12 mouse cellular contexts compared by ENCODE assay signal in genomic region chr17:84370385-84370784, GRCm38 (mm10).
DNase-seq lines count a peak whose midpoint lies in the region; ATAC-seq and TF ChIP-seq lines count a peak whose summit lies in the region.
"Had no signal": no experiment of that assay in that cellular context is flagged by ENCODE, and none has a peak within 500 bp of the region (broad histone marks: within the 10 kb centered on the region; RNA-seq: fewer than 3 reads in every experiment).

No protein-coding gene starts in this region.

- peaks cover 16 to 33% of the 10 kb centered on the region in 2 experiments for H3K4me1 ChIP-seq in heart, embryonic 14.5 days (ENCODE audit: control insufficient read depth in 2 of 2, insufficient read depth in 2 of 2, low read length in 2 of 2)
- peaks cover 27% of the 10 kb centered on the region for H3K4me1 ChIP-seq in midbrain, embryonic 13.5 days (replicated peaks)
- peaks cover 25% of the 10 kb centered on the region for H3K4me1 ChIP-seq in midbrain, embryonic 16.5 days (ENCODE audit: control insufficient read depth, insufficient read depth, low read length)
- H3K4me1 ChIP-seq in intestine, postnatal 0 days (replicated peaks; ENCODE audit: control insufficient read depth, insufficient read depth, low read length), result peaks cover 16% of the 10 kb centered on the region

- no peak overlapping the region for H3K4me2 ChIP-seq in heart, embryonic 14.5 days (ENCODE audit: low read length)
- H3K4me2 ChIP-seq in midbrain, embryonic 13.5 days (replicated peaks), result no peak overlapping the region
- no peak overlapping the region for H3K4me2 ChIP-seq in midbrain, embryonic 16.5 days (ENCODE audit: low read length)
- no peak overlapping the region for H3K4me2 ChIP-seq in intestine, postnatal 0 days (replicated peaks; ENCODE audit: low read depth)
- H3K4me2 ChIP-seq: liver, embryonic 11.5 days had no signal

- TF ChIP-seq CTCF in intestine, postnatal 0 days (IDR thresholded peaks at IDR 0.05; ENCODE audit: low read depth), result no peak

- no peak overlapping the region for H3K9ac ChIP-seq in heart, embryonic 14.5 days (ENCODE audit: low read length)
- H3K9ac ChIP-seq in midbrain, embryonic 13.5 days (replicated peaks), result no peak overlapping the region
- H3K9ac ChIP-seq in midbrain, embryonic 16.5 days (ENCODE audit: low read depth, low read length), result no peak overlapping the region
- H3K9ac ChIP-seq in intestine, postnatal 0 days (ENCODE audit: low read depth, low read length), result no peak overlapping the region

- no peaks in the 10 kb centered on the region for H3K27me3 ChIP-seq in heart, embryonic 14.5 days (ENCODE audit: control insufficient read depth, insufficient read depth, low read length)
- no peaks in the 10 kb centered on the region for H3K27me3 ChIP-seq in midbrain, embryonic 13.5 days
- no peaks in the 10 kb centered on the region for H3K27me3 ChIP-seq in midbrain, embryonic 16.5 days (ENCODE audit: control insufficient read depth, insufficient read depth, low read depth, low read length)
- H3K27me3 ChIP-seq in intestine, postnatal 0 days (replicated peaks; ENCODE audit: control insufficient read depth, insufficient read depth, low read length), result no peaks in the 10 kb centered on the region

- H3K4me3 ChIP-seq in heart, embryonic 14.5 days (ENCODE audit: control insufficient read depth in 1 of 2, insufficient read depth in 1 of 2, low read depth in 1 of 2, low read length in 2 of 2), result no peak overlapping the region
- H3K4me3 ChIP-seq in midbrain, embryonic 13.5 days (replicated peaks), result no peak overlapping the region
- no peak overlapping the region for H3K4me3 ChIP-seq in midbrain, embryonic 16.5 days (ENCODE audit: low read depth, low read length)
- H3K4me3 ChIP-seq in intestine, postnatal 0 days (ENCODE audit: low read depth, low read length), result no peak overlapping the region
- H3K4me3 ChIP-seq: erythroblast, embryonic 14.5 days had no signal

- H3K9me3 ChIP-seq in heart, embryonic 14.5 days (ENCODE audit: control insufficient read depth, low read length), result no peaks in the 10 kb centered on the region
- H3K9me3 ChIP-seq in midbrain, embryonic 13.5 days, result no peaks in the 10 kb centered on the region
- H3K9me3 ChIP-seq in midbrain, embryonic 16.5 days (replicated peaks; ENCODE audit: control insufficient read depth, low read length, poor library complexity, severe bottlenecking), result no peaks in the 10 kb centered on the region
- H3K9me3 ChIP-seq in intestine, postnatal 0 days (ENCODE audit: control insufficient read depth), result no peaks in the 10 kb centered on the region

- DNase-seq in heart, postnatal 36 days, result no peak
- DNase-seq in natural killer cell, adult 2 months (ENCODE audit: low spot score in 2 of 2), result no peak
- no peak for DNase-seq in c-Kit-positive CD71-positive TER-119-positive erythroid progenitor cells, embryonic 14.5 days (ENCODE audit: low spot score)
- DNase-seq: cerebellum, adult 11-12 months; kidney, postnatal 36 days had no signal

- H3K36me3 ChIP-seq in heart, embryonic 14.5 days (ENCODE audit: control insufficient read depth, insufficient read depth, low read length), result no peaks in the 10 kb centered on the region; the same call in 1 of the 2 replicates
- peaks cover 2% of the 10 kb centered on the region; the same call in 1 of the 2 replicates for H3K36me3 ChIP-seq in midbrain, embryonic 13.5 days
- no peaks in the 10 kb centered on the region for H3K36me3 ChIP-seq in midbrain, embryonic 16.5 days (ENCODE audit: control insufficient read depth, insufficient read depth, low read length)
- peaks cover 2% of the 10 kb centered on the region; the same call in 1 of the 2 replicates for H3K36me3 ChIP-seq in intestine, postnatal 0 days (ENCODE audit: control insufficient read depth, insufficient read depth)

- H3K27ac ChIP-seq in heart, embryonic 14.5 days (replicated peaks in 1 of 2; ENCODE audit: control insufficient read depth in 1 of 2, insufficient read depth in 1 of 2, low read depth in 2 of 2, low read length in 2 of 2), result peak overlapping the region; percentile 32 to 46
- H3K27ac ChIP-seq in midbrain, embryonic 13.5 days, result 0 out of 2 replicates have a peak overlapping the region, but pooled peaks have one; percentile 4
- no peak overlapping the region for H3K27ac ChIP-seq in midbrain, embryonic 16.5 days (ENCODE audit: low read length)
- H3K27ac ChIP-seq in intestine, postnatal 0 days (ENCODE audit: low read depth, low read length), result peak overlapping the region; percentile 37; the same call in 1 of the 2 replicates

- ATAC-seq in heart, embryonic 14.5 days (ENCODE audit: insufficient number of reproducible peaks, insufficient read depth, low FRiP score, low read depth), result no peak
- ATAC-seq in midbrain, embryonic 13.5 days, result no peak
- ATAC-seq in midbrain, embryonic 16.5 days, result no peak
- no peak for ATAC-seq in intestine, postnatal 0 days
- ATAC-seq: lung, postnatal 0 days had no signal

- intact Hi-C loops in heart, postnatal 36 days (cut with DNase I), result no loop called here

- 51% methylated on average over 5 of the region's 5 CpGs for WGBS in heart, embryonic 14.5 days
- 80% methylated on average over 5 of the region's 5 CpGs for WGBS in midbrain, embryonic 13.5 days
- WGBS in midbrain, embryonic 16.5 days, result 65% methylated on average over 5 of the region's 5 CpGs
- 62% methylated on average over 5 of the region's 5 CpGs for WGBS in intestine, postnatal 0 days
